Mouse (Mus musculus): ENCODE results near the gene Hps3. TPM values are rescaled to one million over a fixed set of nuclear protein-coding genes. Genes with fewer than 3 reads are reported as not detected.
"Not testable (repeated sequence)": the region's sequence is repeated elsewhere in the genome, so short reads cannot be mapped to it uniquely, and the experiment has no call there.

The Hps3 gene
- polyA plus RNA-seq, 1 experiment from 2014 or later, result 12.1 TPM

GRCm38 (mm10) chr3:20010905-20011304 lies 24.2 kb downstream of the Hps3 start:
- H3K27ac ChIP-seq (ENCODE audit: low read depth, low read length); H3K36me3 ChIP-seq (ENCODE audit: control insufficient read depth, insufficient read depth, low read length); ATAC-seq (ENCODE audit: low FRiP score); H3K9ac ChIP-seq (ENCODE audit: low read length); H3K4me3 ChIP-seq (ENCODE audit: low read depth, low read length); H3K4me2 ChIP-seq; DNase-seq (ENCODE audit: low spot score, missing footprints); H3K4me1 ChIP-seq (ENCODE audit: control insufficient read depth, insufficient read depth, low read length); H3K27me3 ChIP-seq (ENCODE audit: control insufficient read depth, insufficient read depth, low read length); H3K9me3 ChIP-seq (ENCODE audit: control insufficient read depth, low read length): not testable (repeated sequence)
- WGBS, result 80% methylated on average over 7 of the region's 7 CpGs

GRCm38 (mm10) chr3:20010464-20010863 lies 24.7 kb downstream of the Hps3 start:
- ATAC-seq (ENCODE audit: low FRiP score) (no peak), DNase-seq (ENCODE audit: low spot score, missing footprints) (no peak)
- H3K27ac ChIP-seq (ENCODE audit: low read depth, low read length), result no peak overlapping the region; the same call in 1 of the 2 replicates
- H3K9ac ChIP-seq (ENCODE audit: low read length), result no peak overlapping the region
- 84% methylated on average over 9 of the region's 9 CpGs for WGBS
- no peak overlapping the region for H3K4me3 ChIP-seq (ENCODE audit: low read depth, low read length)
- no peak overlapping the region for H3K4me2 ChIP-seq
- H3K9me3 ChIP-seq (ENCODE audit: control insufficient read depth, low read length), result no peaks in the 10 kb centered on the region
- H3K4me1 ChIP-seq (ENCODE audit: control insufficient read depth, insufficient read depth, low read length), result no peaks in the 10 kb centered on the region
- H3K27me3 ChIP-seq (ENCODE audit: control insufficient read depth, insufficient read depth, low read length), result no peaks in the 10 kb centered on the region
- H3K36me3 ChIP-seq (ENCODE audit: control insufficient read depth, insufficient read depth, low read length), result no peaks in the 10 kb centered on the region

- 94% methylated on average over 5 of the region's 5 CpGs for WGBS
- DNase-seq (ENCODE audit: low spot score, missing footprints) (no peak), ATAC-seq (ENCODE audit: low FRiP score) (no peak)
- no peak overlapping the region for H3K27ac ChIP-seq (ENCODE audit: low read depth, low read length)
- H3K9me3 ChIP-seq (ENCODE audit: control insufficient read depth, low read length), result no peaks in the 10 kb centered on the region
- no peaks in the 10 kb centered on the region for H3K27me3 ChIP-seq (ENCODE audit: control insufficient read depth, insufficient read depth, low read length)
- H3K4me3 ChIP-seq (ENCODE audit: low read depth, low read length), result no peak overlapping the region
- no peak overlapping the region for H3K4me2 ChIP-seq
- H3K36me3 ChIP-seq (ENCODE audit: control insufficient read depth, insufficient read depth, low read length), result no peaks in the 10 kb centered on the region
- H3K4me1 ChIP-seq (ENCODE audit: control insufficient read depth, insufficient read depth, low read length), result no peaks in the 10 kb centered on the region
- no peak overlapping the region for H3K9ac ChIP-seq (ENCODE audit: low read length)
Observed at GRCm38 (mm10) chr3:20007759-20008158, 27.4 kb downstream of the Hps3 start.

- no peak overlapping the region for H3K4me2 ChIP-seq
- H3K4me1 ChIP-seq (ENCODE audit: control insufficient read depth, insufficient read depth, low read length), result no peaks in the 10 kb centered on the region
- no peak overlapping the region for H3K9ac ChIP-seq (ENCODE audit: low read length)
- no peaks in the 10 kb centered on the region for H3K36me3 ChIP-seq (ENCODE audit: control insufficient read depth, insufficient read depth, low read length)
- no peak for DNase-seq (ENCODE audit: low spot score, missing footprints)
- no peak overlapping the region for H3K4me3 ChIP-seq (ENCODE audit: low read depth, low read length)
- no peaks in the 10 kb centered on the region for H3K9me3 ChIP-seq (ENCODE audit: control insufficient read depth, low read length)
- ATAC-seq (ENCODE audit: low FRiP score), result no peak
- H3K27ac ChIP-seq (ENCODE audit: low read depth, low read length), result no peak overlapping the region
- WGBS, result 94% methylated on average over 4 of the region's 4 CpGs
- H3K27me3 ChIP-seq (ENCODE audit: control insufficient read depth, insufficient read depth, low read length), result no peaks in the 10 kb centered on the region
Observed at GRCm38 (mm10) chr3:20007275-20007674, 27.8 kb downstream of the Hps3 start.

DNA sequence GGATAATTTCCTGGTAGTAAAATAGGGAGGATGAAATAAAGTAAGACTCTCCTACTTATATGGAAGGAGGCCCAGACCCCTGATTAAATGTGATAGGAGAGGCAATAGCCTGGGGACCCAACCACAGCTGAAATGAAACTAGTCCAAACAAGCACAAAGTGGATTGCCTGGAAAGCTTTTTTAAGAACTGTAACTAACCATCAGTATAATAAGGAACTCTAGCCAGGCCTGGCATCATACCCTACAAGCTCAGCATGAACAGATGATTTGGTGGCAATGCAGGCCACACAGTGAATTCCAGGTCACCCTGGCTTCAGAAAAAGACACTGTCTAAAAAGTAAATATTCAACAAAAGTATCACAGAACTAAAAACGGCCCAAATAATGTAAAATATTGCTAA lies 29.5 kb downstream of the Hps3 start:
- Histone ChIP-seq H3K27ac (ENCODE audit: low read depth, low read length) (no peak overlapping the region), H3K36me3 (ENCODE audit: control insufficient read depth, insufficient read depth, low read length) (no peaks in the 10 kb centered on the region), H3K4me3 (ENCODE audit: low read depth, low read length) (no peak overlapping the region), H3K27me3 (ENCODE audit: control insufficient read depth, insufficient read depth, low read length) (no peaks in the 10 kb centered on the region), H3K9me3 (ENCODE audit: control insufficient read depth, low read length) (no peaks in the 10 kb centered on the region), H3K9ac (ENCODE audit: low read length) (no peak overlapping the region), H3K4me2 (no peak overlapping the region), H3K4me1 (ENCODE audit: control insufficient read depth, insufficient read depth, low read length) (no peaks in the 10 kb centered on the region)
- DNase-seq (ENCODE audit: low spot score, missing footprints) (no peak), ATAC-seq (ENCODE audit: low FRiP score) (no peak)
- WGBS, result 67% methylated on average over 1 of the region's 1 CpGs

DNA sequence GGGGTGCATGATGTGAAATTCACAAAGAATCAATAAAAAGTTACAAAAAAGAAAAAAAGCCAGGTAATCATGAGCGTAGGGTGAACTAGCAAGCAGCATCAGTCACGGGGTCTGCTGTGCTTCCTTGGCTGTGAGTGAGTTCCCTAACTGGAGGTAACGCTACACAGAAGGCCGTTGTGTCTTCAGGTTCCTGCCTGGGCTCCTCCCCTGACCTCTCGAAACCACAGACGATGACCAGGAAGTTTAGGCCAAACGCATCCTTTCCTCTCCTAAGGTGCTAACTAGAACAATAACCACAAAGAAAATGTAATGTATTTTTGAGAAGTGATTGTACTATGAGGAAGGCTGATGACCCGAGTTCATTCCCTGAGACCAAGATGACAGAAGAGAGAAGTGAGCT lies 30.7 kb downstream of the Hps3 start:
- H3K27ac ChIP-seq (ENCODE audit: low read depth, low read length), result no peak overlapping the region
- no peaks in the 10 kb centered on the region for H3K27me3 ChIP-seq (ENCODE audit: control insufficient read depth, insufficient read depth, low read length)
- ATAC-seq (ENCODE audit: low FRiP score) (no peak), DNase-seq (ENCODE audit: low spot score, missing footprints) (no peak)
- WGBS, result 93% methylated on average over 8 of the region's 8 CpGs
- no peak overlapping the region for H3K9ac ChIP-seq (ENCODE audit: low read length)
- H3K9me3 ChIP-seq (ENCODE audit: control insufficient read depth, low read length), result no peaks in the 10 kb centered on the region
- H3K4me2 ChIP-seq, result no peak overlapping the region
- H3K4me3 ChIP-seq (ENCODE audit: low read depth, low read length), result no peak overlapping the region
- no peaks in the 10 kb centered on the region for H3K4me1 ChIP-seq (ENCODE audit: control insufficient read depth, insufficient read depth, low read length)
- H3K36me3 ChIP-seq (ENCODE audit: control insufficient read depth, insufficient read depth, low read length), result no peaks in the 10 kb centered on the region

- H3K4me3 ChIP-seq (ENCODE audit: low read depth, low read length), result no peak overlapping the region
- H3K9me3 ChIP-seq (ENCODE audit: control insufficient read depth, low read length), result no peaks in the 10 kb centered on the region
- no peak for DNase-seq (ENCODE audit: low spot score, missing footprints)
- H3K9ac ChIP-seq (ENCODE audit: low read length), result no peak overlapping the region
- 81% methylated on average over 5 of the region's 5 CpGs for whole genome bisulfite sequencing
- no peaks in the 10 kb centered on the region for H3K36me3 ChIP-seq (ENCODE audit: control insufficient read depth, insufficient read depth, low read length)
- no peak for ATAC-seq (ENCODE audit: low FRiP score)
- H3K4me2 ChIP-seq, result no peak overlapping the region
- no peaks in the 10 kb centered on the region for H3K4me1 ChIP-seq (ENCODE audit: control insufficient read depth, insufficient read depth, low read length)
- H3K27ac ChIP-seq (ENCODE audit: low read depth, low read length), result no peak overlapping the region
- no peaks in the 10 kb centered on the region for H3K27me3 ChIP-seq (ENCODE audit: control insufficient read depth, insufficient read depth, low read length)
Observed at GRCm38 (mm10) chr3:20002786-20003185, 32.3 kb downstream of the Hps3 start.

GRCm38 (mm10) chr3:20000806-20001205 lies 34.3 kb downstream of the Hps3 start:
- 56% methylated on average over 4 of the region's 4 CpGs for WGBS
- H3K9me3 ChIP-seq (ENCODE audit: control insufficient read depth, low read length), result no peaks in the 10 kb centered on the region
- H3K4me1 ChIP-seq (ENCODE audit: control insufficient read depth, insufficient read depth, low read length), result no peaks in the 10 kb centered on the region
- no peaks in the 10 kb centered on the region for H3K27me3 ChIP-seq (ENCODE audit: control insufficient read depth, insufficient read depth, low read length)
- DNase-seq (ENCODE audit: low spot score, missing footprints), result no peak
- no peaks in the 10 kb centered on the region for H3K36me3 ChIP-seq (ENCODE audit: control insufficient read depth, insufficient read depth, low read length)
- no peak for ATAC-seq (ENCODE audit: low FRiP score)
- no peak overlapping the region for H3K9ac ChIP-seq (ENCODE audit: low read length)
- no peak overlapping the region for H3K27ac ChIP-seq (ENCODE audit: low read depth, low read length)
- H3K4me3 ChIP-seq (ENCODE audit: low read depth, low read length), result no peak overlapping the region
- no peak overlapping the region for H3K4me2 ChIP-seq

DNA sequence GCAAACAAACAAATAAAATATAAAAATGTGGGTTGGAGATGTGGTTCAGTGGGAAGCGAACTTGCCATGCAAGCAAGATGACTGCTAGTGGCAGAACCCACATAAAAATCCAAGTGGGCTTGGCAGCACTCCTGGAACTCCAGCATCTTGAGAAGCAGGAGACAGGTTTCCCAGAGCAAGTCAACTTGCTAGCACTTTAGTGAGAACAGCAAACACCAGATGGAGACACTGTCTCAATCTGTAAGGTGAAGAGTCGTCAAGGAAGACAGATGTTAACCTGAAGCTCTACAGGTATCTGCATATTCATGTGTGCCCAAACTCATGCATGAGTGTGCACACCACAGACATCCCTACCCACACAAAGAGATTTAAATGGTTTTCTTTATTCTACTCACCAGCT lies 35.6 kb downstream of the Hps3 start:
- Histone ChIP-seq H3K27me3 (ENCODE audit: control insufficient read depth, insufficient read depth, low read length) (no peaks in the 10 kb centered on the region), H3K27ac (ENCODE audit: low read depth, low read length) (no peak overlapping the region), H3K4me1 (ENCODE audit: control insufficient read depth, insufficient read depth, low read length) (no peaks in the 10 kb centered on the region), H3K4me2 (no peak overlapping the region), H3K9ac (ENCODE audit: low read length) (no peak overlapping the region), H3K4me3 (ENCODE audit: low read depth, low read length) (no peak overlapping the region), H3K36me3 (ENCODE audit: control insufficient read depth, insufficient read depth, low read length) (no peaks in the 10 kb centered on the region), H3K9me3 (ENCODE audit: control insufficient read depth, low read length) (no peaks in the 10 kb centered on the region)
- WGBS, result 89% methylated on average over 2 of the region's 2 CpGs
- DNase-seq (ENCODE audit: low spot score, missing footprints), result no peak
- ATAC-seq (ENCODE audit: low FRiP score), result no peak

DNA sequence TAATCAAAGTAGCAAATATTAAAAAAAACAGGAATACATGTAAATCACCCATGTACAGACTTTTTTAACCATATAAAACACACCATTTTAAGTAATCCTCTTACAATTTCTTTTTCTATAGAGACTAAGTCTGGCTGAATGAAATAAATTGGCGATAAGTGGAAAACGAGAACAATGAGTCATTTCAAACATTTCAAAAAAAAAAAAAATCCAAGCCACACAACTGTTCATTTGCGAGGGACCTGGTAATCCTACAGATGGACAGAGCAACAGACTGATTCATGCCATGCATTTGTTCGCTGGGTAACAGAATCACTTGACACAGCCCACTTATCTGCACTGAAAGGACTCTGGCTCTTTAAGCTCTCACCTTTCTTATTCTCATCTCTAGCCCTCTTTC lies 42.7 kb downstream of the Hps3 start:
- WGBS, result 76% methylated on average over 4 of the region's 4 CpGs
- Histone ChIP-seq H3K4me2 (no peak overlapping the region), H3K9ac (ENCODE audit: low read length) (no peak overlapping the region), H3K27ac (ENCODE audit: low read depth, low read length) (no peak overlapping the region), H3K9me3 (ENCODE audit: control insufficient read depth, low read length) (no peaks in the 10 kb centered on the region), H3K4me1 (ENCODE audit: control insufficient read depth, insufficient read depth, low read length) (no peaks in the 10 kb centered on the region), H3K4me3 (ENCODE audit: low read depth, low read length) (no peak overlapping the region), H3K27me3 (ENCODE audit: control insufficient read depth, insufficient read depth, low read length) (no peaks in the 10 kb centered on the region), H3K36me3 (ENCODE audit: control insufficient read depth, insufficient read depth, low read length) (no peaks in the 10 kb centered on the region)
- no peak for DNase-seq (ENCODE audit: low spot score, missing footprints)
- ATAC-seq (ENCODE audit: low FRiP score), result no peak
